Mouse (Mus musculus): ENCODE measurements at regions not wholly inside any gene's neighbourhood (a gene's known extent, or its start where the extent isn't known, plus 50 kb on each side); places are given as distances from the start of the nearest gene placed in this dataset.

GRCm38 (mm10) chr13:78427141-78428083 lies 227.9 kb upstream of the Nr2f1 start:
- H3K4me1 ChIP-seq (ENCODE audit: control insufficient read depth, insufficient read depth, low read length), result no peaks in the 10 kb centered on the region
- no peak overlapping the region for H3K4me3 ChIP-seq (ENCODE audit: insufficient read depth, low read length)
- no peak overlapping the region for H3K27ac ChIP-seq (ENCODE audit: insufficient read depth, low read length)
- TF ChIP-seq POLR2A (IDR thresholded peaks at IDR 0.05; ENCODE audit: low read depth, low read length), result no peak
- no peak for TF ChIP-seq CTCF (IDR thresholded peaks at IDR 0.05; ENCODE audit: borderline replicate concordance, insufficient read depth, low read length)

DNA sequence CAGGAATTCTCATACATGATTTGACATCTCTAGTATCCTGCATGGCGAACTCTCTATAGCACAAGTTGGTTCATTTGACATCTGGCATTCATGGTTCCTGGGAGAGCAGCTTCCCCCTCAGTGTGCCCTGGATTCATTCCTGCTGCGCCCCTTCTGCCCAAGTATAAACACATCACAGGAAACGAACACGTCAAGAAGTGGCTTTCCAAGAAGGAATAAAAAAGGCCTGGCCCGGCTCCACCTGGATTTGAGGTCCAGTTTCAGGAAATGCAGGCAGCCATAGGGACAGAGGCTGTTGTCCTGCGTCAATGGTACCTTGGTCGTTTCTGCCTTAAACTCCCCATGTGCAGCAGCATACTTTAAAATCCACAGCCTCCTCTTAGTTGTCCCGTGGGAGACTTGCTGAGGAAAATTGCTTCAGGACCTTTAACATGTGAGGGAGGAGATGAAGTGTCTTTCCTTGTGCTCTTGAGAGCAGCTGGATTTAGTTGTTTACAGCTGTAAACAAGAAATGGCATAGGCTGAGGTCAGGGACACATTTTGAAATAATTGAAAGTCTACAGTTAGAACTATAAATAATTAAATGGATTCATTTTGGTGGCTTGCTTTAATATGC lies 226.9 kb upstream of the Nr2f1 start:
- H3K4me3 ChIP-seq (ENCODE audit: insufficient read depth, low read length), result no peak overlapping the region
- H3K27ac ChIP-seq (ENCODE audit: insufficient read depth, low read length), result no peak overlapping the region
- H3K4me1 ChIP-seq (ENCODE audit: control insufficient read depth, insufficient read depth, low read length), result no peaks in the 10 kb centered on the region
- TF ChIP-seq POLR2A (IDR thresholded peaks at IDR 0.05; ENCODE audit: low read depth, low read length), result no peak
- no peak for TF ChIP-seq CTCF (IDR thresholded peaks at IDR 0.05; ENCODE audit: borderline replicate concordance, insufficient read depth, low read length)

GRCm38 (mm10) chr13:78405071-78405470 lies 205.5 kb upstream of the Nr2f1 start:
- Histone ChIP-seq H3K27ac (ENCODE audit: insufficient read depth, low read length) (no peak overlapping the region), H3K4me1 (ENCODE audit: control insufficient read depth, insufficient read depth, low read length) (no peaks in the 10 kb centered on the region), H3K4me3 (ENCODE audit: insufficient read depth, low read length) (no peak overlapping the region)
- no peak for TF ChIP-seq CTCF (IDR thresholded peaks at IDR 0.05; ENCODE audit: borderline replicate concordance, insufficient read depth, low read length)
- no peak for TF ChIP-seq POLR2A (IDR thresholded peaks at IDR 0.05; ENCODE audit: low read depth, low read length)

DNA sequence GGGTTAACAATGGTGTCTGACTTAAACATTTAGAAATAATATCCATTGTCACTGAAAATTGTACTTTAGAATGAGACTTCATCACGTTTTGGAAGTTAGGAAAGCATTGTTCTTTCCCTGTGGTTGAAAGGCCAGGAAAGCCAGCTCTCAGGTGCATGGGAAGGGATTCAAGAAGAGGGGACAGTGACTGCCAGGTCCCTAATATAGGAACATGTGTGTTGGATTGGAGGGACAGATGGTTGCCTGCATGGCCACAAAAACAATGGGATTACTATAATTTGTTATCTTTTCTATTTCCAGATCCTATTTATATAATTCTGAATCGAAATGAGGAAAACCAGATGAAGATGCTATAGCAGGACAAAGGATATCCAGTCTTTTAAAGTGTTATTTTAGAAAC lies 184.2 kb upstream of the Nr2f1 start:
- H3K27ac ChIP-seq (ENCODE audit: insufficient read depth, low read length), result no peak overlapping the region
- TF ChIP-seq CTCF (IDR thresholded peaks at IDR 0.05; ENCODE audit: borderline replicate concordance, insufficient read depth, low read length) (no peak), POLR2A (IDR thresholded peaks at IDR 0.05; ENCODE audit: low read depth, low read length) (no peak)
- no peak overlapping the region for H3K4me3 ChIP-seq (ENCODE audit: insufficient read depth, low read length)
- no peaks in the 10 kb centered on the region for H3K4me1 ChIP-seq (ENCODE audit: control insufficient read depth, insufficient read depth, low read length)

GRCm38 (mm10) chr13:78361236-78361635 lies 161.7 kb upstream of the Nr2f1 start:
- Histone ChIP-seq H3K27ac (ENCODE audit: insufficient read depth, low read length) (no peak overlapping the region), H3K4me1 (ENCODE audit: control insufficient read depth, insufficient read depth, low read length) (no peaks in the 10 kb centered on the region), H3K4me3 (ENCODE audit: insufficient read depth, low read length) (no peak overlapping the region)
- TF ChIP-seq POLR2A (IDR thresholded peaks at IDR 0.05; ENCODE audit: low read depth, low read length), result no peak
- TF ChIP-seq CTCF (IDR thresholded peaks at IDR 0.05; ENCODE audit: borderline replicate concordance, insufficient read depth, low read length), result no peak

DNA sequence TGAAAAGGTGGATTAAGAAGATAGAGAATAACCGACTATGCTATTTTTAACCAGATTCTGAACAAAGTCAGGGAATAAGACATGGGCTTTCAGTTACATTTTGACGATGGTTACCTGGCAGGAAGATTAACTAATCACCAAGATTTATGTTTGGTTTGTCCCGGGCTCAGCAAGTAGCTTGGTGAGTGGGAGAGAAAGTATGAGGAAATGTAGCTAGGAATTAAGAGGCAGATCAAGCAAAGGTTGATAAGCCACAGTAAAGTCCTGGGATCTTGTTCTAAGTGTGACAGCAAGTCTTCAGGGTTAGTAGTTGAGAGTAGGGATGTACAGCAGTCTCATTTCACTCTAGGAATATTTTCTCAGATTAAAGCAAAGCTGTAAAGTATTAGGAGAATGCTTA lies 149.3 kb upstream of the Nr2f1 start:
- no peak for TF ChIP-seq CTCF (IDR thresholded peaks at IDR 0.05; ENCODE audit: borderline replicate concordance, insufficient read depth, low read length)
- TF ChIP-seq POLR2A (IDR thresholded peaks at IDR 0.05; ENCODE audit: low read depth, low read length), result no peak
- Histone ChIP-seq H3K27ac (ENCODE audit: insufficient read depth, low read length) (no peak overlapping the region), H3K4me3 (ENCODE audit: insufficient read depth, low read length) (no peak overlapping the region), H3K4me1 (ENCODE audit: control insufficient read depth, insufficient read depth, low read length) (no peaks in the 10 kb centered on the region)

DNA sequence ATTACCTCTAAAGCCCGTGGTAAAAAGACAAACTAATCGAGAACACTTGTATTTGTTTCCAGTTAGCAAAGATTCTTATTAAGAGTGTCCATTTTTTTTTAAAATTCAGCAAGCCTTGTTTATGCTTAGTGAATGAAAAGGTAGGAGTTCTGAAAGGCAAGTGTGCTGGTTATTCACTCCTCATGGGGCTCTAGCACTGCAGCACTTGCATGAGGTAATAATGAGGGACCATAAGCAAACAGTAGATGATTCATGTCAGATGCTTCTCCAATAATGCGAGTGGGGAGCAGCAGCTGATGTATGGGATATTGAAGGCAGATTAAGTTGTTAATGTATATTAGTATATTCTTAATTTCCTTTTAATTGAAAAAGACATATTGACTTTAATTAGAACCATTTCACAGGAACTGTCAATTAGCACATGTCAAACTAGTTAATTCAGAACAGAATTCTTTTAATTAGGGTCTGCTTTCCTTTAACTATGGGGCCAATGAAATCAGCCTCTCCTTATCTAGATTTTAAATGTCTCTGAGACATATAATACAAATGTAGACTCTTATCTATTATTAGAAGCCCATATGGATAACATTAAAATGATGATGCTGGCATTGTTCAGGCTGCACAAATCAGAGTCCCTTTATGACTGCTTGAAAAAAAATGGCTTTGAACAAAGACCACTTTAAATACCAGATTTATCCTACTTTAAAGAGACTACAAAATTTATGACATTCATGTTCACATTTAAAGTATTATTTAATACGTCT lies 125.1 kb upstream of the Nr2f1 start:
- no peak overlapping the region for H3K4me3 ChIP-seq (ENCODE audit: insufficient read depth, low read length)
- no peak overlapping the region for H3K27ac ChIP-seq (ENCODE audit: insufficient read depth, low read length)
- H3K4me1 ChIP-seq (ENCODE audit: control insufficient read depth, insufficient read depth, low read length), result no peaks in the 10 kb centered on the region
- no peak for TF ChIP-seq CTCF (IDR thresholded peaks at IDR 0.05; ENCODE audit: borderline replicate concordance, insufficient read depth, low read length)
- no peak for TF ChIP-seq POLR2A (IDR thresholded peaks at IDR 0.05; ENCODE audit: low read depth, low read length)

DNA sequence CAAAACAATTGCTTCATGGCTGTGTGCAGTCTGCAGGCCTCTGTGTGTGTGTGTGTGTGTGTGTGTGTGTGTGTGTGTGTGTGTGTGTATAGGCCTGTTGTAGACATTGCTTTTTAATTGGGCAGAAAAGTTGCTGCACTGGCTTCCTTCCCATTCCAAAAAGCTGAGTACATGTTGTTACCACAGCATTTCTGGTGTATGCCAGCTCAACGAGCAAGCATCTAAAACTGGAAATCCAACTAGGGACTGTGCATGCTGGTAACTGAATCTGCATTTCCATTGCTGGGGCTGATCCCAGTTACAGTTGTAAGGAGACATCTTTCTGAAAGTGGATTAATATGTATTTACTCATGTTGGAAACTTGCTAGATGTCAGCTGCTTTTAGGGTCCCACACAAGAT lies 123.6 kb upstream of the Nr2f1 start:
- no peaks in the 10 kb centered on the region for H3K4me1 ChIP-seq (ENCODE audit: control insufficient read depth, insufficient read depth, low read length)
- H3K27ac ChIP-seq (ENCODE audit: insufficient read depth, low read length), result no peak overlapping the region
- H3K4me3 ChIP-seq (ENCODE audit: insufficient read depth, low read length), result no peak overlapping the region
- no peak for TF ChIP-seq POLR2A (IDR thresholded peaks at IDR 0.05; ENCODE audit: low read depth, low read length)

DNA sequence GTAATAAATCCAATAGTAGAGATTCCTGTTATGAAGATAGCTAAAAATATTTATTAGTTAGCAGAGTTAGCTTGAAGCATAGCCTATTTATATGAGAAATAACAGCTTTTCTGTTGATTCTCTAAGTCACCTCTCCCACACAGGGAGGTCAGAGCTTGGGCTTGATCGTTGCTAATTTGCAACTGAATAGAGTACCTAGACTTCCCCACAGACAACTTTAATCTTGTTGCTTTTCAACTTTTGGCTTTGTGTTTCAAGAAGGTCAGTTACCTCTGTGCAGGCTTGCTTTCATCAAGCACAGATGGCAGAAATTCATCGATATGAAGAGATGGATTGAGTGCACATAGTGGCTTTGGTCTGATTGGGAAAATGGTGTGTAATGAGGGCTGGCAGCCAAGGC lies 118.9 kb upstream of the Nr2f1 start:
- H3K4me3 ChIP-seq (ENCODE audit: insufficient read depth, low read length), result no peak overlapping the region
- H3K4me1 ChIP-seq (ENCODE audit: control insufficient read depth, insufficient read depth, low read length), result no peaks in the 10 kb centered on the region
- no peak overlapping the region for H3K27ac ChIP-seq (ENCODE audit: insufficient read depth, low read length)
- TF ChIP-seq POLR2A (IDR thresholded peaks at IDR 0.05; ENCODE audit: low read depth, low read length) (no peak), CTCF (IDR thresholded peaks at IDR 0.05; ENCODE audit: borderline replicate concordance, insufficient read depth, low read length) (no peak)

All from embryonic fibroblast, embryonic 13.5 days (primary cell).